Mouse (Mus musculus) thymus, adult 2 months (tissue): ENCODE data around the gene Npepps.

Experiments
- CTCF ChIP-seq: fragments of 200-500 bp; IDR thresholded peaks from 2 replicates; pipeline ENCODE4 v1.5.1; 2012; ENCODE audit warnings: mild to moderate bottlenecking, control low read depth, low read length, moderate library complexity, borderline replicate concordance; ENCODE audit not compliant: control insufficient read depth, poor library complexity, insufficient read depth; ENCODE audit errors: extremely low read depth
- POLR2A ChIP-seq: fragments of 200-500 bp; IDR thresholded peaks from 2 replicates; pipeline ENCODE4 v1.6.1; 2012; ENCODE audit warnings: mild to moderate bottlenecking, low read length, control low read depth, moderate library complexity; ENCODE audit not compliant: control insufficient read depth, poor library complexity, insufficient read depth; ENCODE audit errors: extremely low read depth

DNA sequence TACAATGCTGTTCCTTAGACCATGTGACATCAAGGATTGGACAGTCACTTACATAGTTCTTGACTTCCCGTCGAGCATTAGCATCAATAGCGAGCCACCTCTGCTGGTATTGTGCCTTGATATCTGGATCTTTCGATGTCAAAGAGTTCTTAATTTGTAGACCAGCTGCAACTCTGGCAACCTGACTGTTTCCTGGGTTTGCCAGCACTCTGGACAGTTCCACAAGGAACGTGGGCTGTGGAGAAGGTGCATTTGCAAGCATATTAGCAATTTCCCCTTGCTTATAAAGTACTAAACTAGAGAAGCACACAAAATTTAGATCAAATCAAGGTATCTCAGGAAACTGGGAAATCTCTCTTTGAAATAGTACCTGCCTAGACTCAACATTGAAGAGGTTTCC, 95.6 kb downstream of the Npepps start:
- TF ChIP-seq CTCF (no peak), POLR2A (no peak)
